Mouse (Mus musculus) liver, embryonic 11.5 days (tissue): ENCODE measurements at regions not wholly inside any gene's neighbourhood (a gene's known extent, or its start where the extent isn't known, plus 50 kb on each side); places are given as distances from the start of the nearest gene placed in this dataset.

Experiments used
- ATAC-seq: fragments of 200-750 bp; cut with Nextera tagmentation; replicated peaks from 2 replicates; pipeline ENCODE4 v1.8.0; 2017; ENCODE audit warnings: moderate number of reproducible peaks, mild to moderate bottlenecking, moderate TSS enrichment, moderate library complexity; ENCODE audit not compliant: low FRiP score
- DNase-seq: peaks from one replicate; pipeline ENCODE4 v3.0.0-alpha.2; 2017; ENCODE audit warnings: low spot score
- H3K27ac ChIP-seq: fragments of 300-500 bp; sonication (generic); 2 replicates; pipeline ENCODE4 v1.5.1; 2014; ENCODE audit warnings: mild to moderate bottlenecking, low read depth, low read length, control low read depth
- H3K27me3 ChIP-seq: fragments of 300-500 bp; sonication (generic); replicated peaks from 2 replicates; pipeline ENCODE4 v1.6.1; 2014; ENCODE audit warnings: low read length, mixed read lengths; ENCODE audit not compliant: control insufficient read depth, insufficient read depth
- H3K36me3 ChIP-seq: fragments of 300-500 bp; sonication (generic); 2 replicates; pipeline ENCODE4 v1.6.1; 2014; ENCODE audit warnings: mild to moderate bottlenecking, low read length, moderate library complexity, mixed read lengths; ENCODE audit not compliant: control insufficient read depth, insufficient read depth
- H3K4me1 ChIP-seq: fragments of 300-500 bp; sonication (generic); replicated peaks from 2 replicates; pipeline ENCODE4 v1.6.1; 2014; ENCODE audit warnings: low read length, mixed read lengths; ENCODE audit not compliant: control insufficient read depth, insufficient read depth
- H3K4me2 ChIP-seq: fragments of 300-500 bp; sonication (generic); 2 replicates; pipeline ENCODE4 v1.6.1; 2014; ENCODE audit warnings: mild to moderate bottlenecking, control low read depth, moderate library complexity
- H3K4me3 ChIP-seq: fragments of 300-500 bp; sonication (generic); 2 replicates; pipeline ENCODE4 v1.5.1; 2014; ENCODE audit warnings: low read depth, low read length, control low read depth
- H3K9ac ChIP-seq: fragments of 300-500 bp; sonication (generic); 2 replicates; pipeline ENCODE4 v1.6.1; 2014; ENCODE audit warnings: low read depth, low read length, control low read depth
- H3K9me3 ChIP-seq: fragments of 300-500 bp; sonication (generic); 2 replicates; pipeline ENCODE4 v1.6.1; 2016; ENCODE audit warnings: low read length, inconsistent platforms, mixed read lengths; ENCODE audit not compliant: control insufficient read depth
- WGBS: fragments of 180-500 bp; shearing (Covaris S2); extraction: QIAGEN DNeasy Blood & Tissue Kit; methylation state at CpG from one replicate; pipeline ENCODE4 v1.1.7; 2014; 5-methylcytosine and 5-hydroxymethylcytosine counted together

DNA sequence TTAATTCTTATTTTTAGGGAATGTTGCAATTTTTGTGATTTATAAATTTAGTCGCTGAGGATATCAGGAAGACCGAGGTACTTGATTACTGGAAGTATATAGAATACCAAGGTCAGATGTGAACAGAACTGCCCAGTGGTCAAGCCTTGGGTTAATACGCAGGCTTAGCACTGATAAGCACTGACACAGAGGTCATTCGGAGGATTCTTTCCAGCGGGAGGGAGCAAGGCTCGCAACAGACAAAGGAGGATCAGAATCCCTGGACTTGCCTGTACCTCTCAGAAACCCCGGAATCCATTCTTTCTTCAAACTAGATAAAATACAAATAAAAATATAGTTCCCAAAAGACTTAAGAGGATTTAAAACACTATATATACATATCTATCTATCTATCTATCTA lies 85.7 kb upstream of the Arhgap32 start:
- H3K27me3 ChIP-seq: peaks cover 38% of the 10 kb centered on the region
- no peaks in the 10 kb centered on the region; the same call in none of the 2 replicates for H3K4me1 ChIP-seq
- no peak overlapping the region for H3K4me2 ChIP-seq
- no peak overlapping the region for H3K9ac ChIP-seq
- no peak overlapping the region for H3K4me3 ChIP-seq
- no peak for ATAC-seq
- H3K9me3 ChIP-seq: no peaks in the 10 kb centered on the region
- H3K36me3 ChIP-seq: no peaks in the 10 kb centered on the region
- no peak for DNase-seq
- no peak overlapping the region for H3K27ac ChIP-seq
- 62% methylated on average over 7 of the region's 7 CpGs for WGBS

DNA sequence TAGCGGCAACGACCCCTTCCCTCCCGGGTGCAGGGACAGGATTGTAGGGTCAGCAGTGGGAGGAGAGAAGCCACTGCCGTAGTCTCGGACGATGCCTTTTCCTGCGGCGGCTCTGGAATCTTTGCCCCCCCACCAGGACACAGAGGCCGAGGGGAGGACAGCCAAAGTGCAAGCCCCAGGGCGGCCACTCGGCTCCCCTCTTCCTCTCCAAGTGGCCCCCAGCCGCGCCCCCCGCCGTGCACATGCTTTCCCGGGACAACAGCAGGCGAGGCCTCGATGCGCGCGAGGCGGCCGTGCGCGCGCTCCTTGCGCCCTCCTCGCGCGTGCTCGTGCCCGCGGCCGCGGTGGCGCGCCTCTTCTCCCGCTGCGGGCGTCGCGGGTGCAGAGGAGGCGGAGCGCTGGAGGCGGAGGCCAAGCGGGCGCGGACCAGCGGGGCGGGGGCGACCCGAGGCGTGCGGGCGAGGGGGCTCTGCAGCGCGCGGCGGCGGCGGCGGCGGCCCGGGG lies 83.9 kb upstream of the Arhgap32 start:
- under 1% methylated on average over 57 of the region's 64 CpGs for WGBS
- peak overlapping the region; percentile 75 for H3K4me3 ChIP-seq
- H3K4me1 ChIP-seq: no peaks in the 10 kb centered on the region; the same call in none of the 2 replicates
- H3K4me2 ChIP-seq: peak overlapping the region; percentile 77
- DNase-seq: peak; percentile 82
- H3K36me3 ChIP-seq: no peaks in the 10 kb centered on the region
- peaks cover 38% of the 10 kb centered on the region for H3K27me3 ChIP-seq
- H3K27ac ChIP-seq: no peak overlapping the region
- ATAC-seq: peak; percentile 74
- H3K9me3 ChIP-seq: no peaks in the 10 kb centered on the region
- peak overlapping the region; percentile 74 for H3K9ac ChIP-seq

DNA sequence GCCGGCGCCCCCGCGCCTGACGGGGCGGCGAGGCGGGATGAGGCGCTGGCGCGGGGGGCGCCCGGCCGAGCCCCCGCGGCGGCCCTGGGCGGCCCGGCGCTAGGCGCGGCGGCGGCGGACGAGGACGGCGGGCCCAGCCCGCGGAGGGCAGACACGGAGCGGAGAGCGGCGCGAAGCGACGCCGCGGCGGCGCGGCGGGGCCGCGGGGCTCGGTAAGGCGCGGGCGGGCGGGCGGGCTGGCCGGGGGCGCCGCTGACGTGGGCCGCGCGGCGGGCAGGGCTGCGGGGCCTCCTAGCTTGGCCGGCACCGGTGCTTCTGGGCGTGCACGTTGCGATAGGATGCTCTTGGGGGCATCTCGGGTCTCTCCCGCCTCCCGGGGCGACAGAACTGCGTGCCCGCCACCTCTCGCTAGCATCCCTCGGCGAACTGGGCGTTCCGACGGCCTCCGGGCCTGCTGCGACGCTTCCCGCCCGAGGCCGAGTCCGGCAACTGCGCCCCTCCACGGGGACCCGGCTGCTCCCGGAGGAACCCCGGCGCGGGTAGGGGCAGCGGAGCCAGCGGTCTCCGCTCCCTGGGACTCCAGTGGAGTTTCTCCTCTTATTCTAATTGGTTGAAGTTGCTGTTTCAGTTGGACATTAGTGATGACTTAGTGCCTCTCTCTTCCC lies 83.3 kb upstream of the Arhgap32 start:
- no peaks in the 10 kb centered on the region for H3K9me3 ChIP-seq
- H3K27ac ChIP-seq: peak overlapping the region; percentile 25; the same call in 1 of the 2 replicates
- H3K4me1 ChIP-seq: no peaks in the 10 kb centered on the region; the same call in none of the 2 replicates
- H3K9ac ChIP-seq: peak overlapping the region; percentile 74
- DNase-seq (peak; percentile 61), ATAC-seq (0 out of 2 replicates have a peak, but pooled peaks have one; percentile 30)
- H3K4me2 ChIP-seq: peak overlapping the region; percentile 77
- H3K36me3 ChIP-seq: no peaks in the 10 kb centered on the region
- H3K4me3 ChIP-seq: peak overlapping the region; percentile 75
- 0% methylated on average over 40 of the region's 94 CpGs for WGBS
- H3K27me3 ChIP-seq: peaks cover 38% of the 10 kb centered on the region

DNA sequence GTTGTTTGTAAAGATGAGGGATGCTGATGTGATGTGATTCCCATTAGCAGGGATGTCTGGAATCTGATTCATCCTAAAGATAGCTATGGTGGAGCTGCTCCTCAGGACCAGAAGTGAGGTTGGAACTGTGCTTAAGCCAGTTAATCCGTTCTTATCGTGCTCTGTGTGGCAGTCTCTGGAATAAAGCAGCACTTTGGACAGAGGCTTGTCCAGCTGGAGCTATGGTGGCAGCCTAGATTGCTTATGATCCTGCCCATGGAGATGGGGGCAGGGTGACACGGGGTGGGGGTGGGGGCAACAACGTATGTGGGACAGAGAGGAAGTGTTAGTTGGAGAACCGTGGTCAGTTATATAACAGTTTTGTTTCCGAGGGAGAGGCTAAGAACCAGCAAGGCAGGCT lies 82.0 kb upstream of the Arhgap32 start:
- Histone ChIP-seq H3K27me3 (peaks cover 38% of the 10 kb centered on the region), H3K27ac (no peak overlapping the region), H3K4me3 (no peak overlapping the region), H3K4me2 (no peak overlapping the region), H3K9ac (no peak overlapping the region), H3K9me3 (no peaks in the 10 kb centered on the region), H3K4me1 (no peaks in the 10 kb centered on the region; the same call in none of the 2 replicates), H3K36me3 (no peaks in the 10 kb centered on the region)
- 17% methylated on average over 6 of the region's 6 CpGs for WGBS
- ATAC-seq (no peak), DNase-seq (no peak)

DNA sequence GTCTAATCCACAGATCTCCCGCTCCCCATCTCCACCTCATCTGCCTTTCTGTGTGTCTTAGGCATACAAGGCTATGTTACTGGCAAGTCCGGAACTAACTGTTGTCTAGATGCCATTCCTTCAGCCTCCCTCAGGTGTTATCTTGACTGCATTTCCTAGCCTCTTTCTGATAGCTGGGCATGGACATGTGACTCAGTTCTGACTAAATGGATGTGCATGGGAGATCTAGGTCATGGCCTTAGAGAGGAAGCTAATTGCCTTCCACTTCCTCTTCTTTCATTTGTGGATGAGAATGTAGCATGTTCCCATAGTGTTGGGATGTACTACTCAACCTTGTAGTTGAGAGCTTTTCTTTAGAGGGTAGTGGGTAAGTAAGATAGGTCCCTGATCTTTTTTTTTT lies 75.9 kb upstream of the Arhgap32 start:
- DNase-seq: no peak
- no peak overlapping the region for H3K9ac ChIP-seq
- no peak overlapping the region for H3K4me3 ChIP-seq
- 77% methylated on average over 2 of the region's 2 CpGs for WGBS
- no peaks in the 10 kb centered on the region for H3K9me3 ChIP-seq
- no peak overlapping the region for H3K27ac ChIP-seq
- ATAC-seq: no peak
- no peak overlapping the region for H3K4me2 ChIP-seq
- H3K4me1 ChIP-seq: no peaks in the 10 kb centered on the region; the same call in 1 of the 2 replicates
- no peaks in the 10 kb centered on the region for H3K36me3 ChIP-seq
- no peaks in the 10 kb centered on the region for H3K27me3 ChIP-seq

DNA sequence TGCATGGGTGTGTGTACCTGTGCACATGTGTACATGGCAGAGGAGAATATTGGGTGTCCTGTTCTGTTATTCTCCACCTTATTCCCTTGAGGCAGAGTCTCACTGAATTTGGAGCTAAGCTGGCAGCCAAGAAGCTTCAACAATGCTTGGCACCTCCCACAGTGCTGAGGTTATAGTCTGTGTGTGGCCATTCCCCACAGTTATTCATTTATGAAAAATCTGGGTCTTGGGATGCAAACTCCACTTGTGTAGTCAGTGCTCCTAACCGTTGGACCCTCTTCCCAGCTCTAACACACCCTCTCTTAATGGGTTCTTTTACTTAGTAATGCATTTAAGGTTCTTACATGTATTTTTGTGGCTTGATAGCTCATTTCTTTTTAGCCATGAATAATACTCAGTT lies 72.6 kb upstream of the Arhgap32 start:
- 87% methylated on average over 1 of the region's 1 CpGs for WGBS

DNA sequence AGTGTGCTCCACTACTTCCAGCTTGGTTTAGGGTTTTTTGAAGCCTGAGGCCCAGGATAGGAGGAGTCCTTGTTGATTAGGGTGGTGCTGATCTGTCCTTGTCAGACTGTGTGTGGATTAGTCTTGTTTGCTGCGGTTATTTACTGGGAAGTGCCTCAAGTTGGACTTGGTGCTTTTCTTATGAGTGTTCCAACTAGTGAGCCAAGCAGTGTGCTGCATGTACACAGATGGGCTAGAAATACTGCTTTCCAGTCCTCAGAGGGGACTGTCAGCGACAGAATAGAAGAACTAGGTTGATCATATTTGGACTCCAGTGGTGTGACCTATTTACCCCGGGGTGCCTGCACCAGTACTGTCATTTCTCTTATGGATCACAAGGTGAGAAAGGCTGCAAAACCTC lies 69.1 kb upstream of the Arhgap32 start:
- no peak overlapping the region for H3K9ac ChIP-seq
- H3K4me2 ChIP-seq: no peak overlapping the region
- no peaks in the 10 kb centered on the region for H3K9me3 ChIP-seq
- H3K27me3 ChIP-seq: no peaks in the 10 kb centered on the region
- WGBS: 83% methylated on average over 3 of the region's 3 CpGs
- H3K27ac ChIP-seq: no peak overlapping the region
- no peaks in the 10 kb centered on the region; the same call in 1 of the 2 replicates for H3K4me1 ChIP-seq
- H3K36me3 ChIP-seq: no peaks in the 10 kb centered on the region
- no peak overlapping the region for H3K4me3 ChIP-seq
- ATAC-seq: no peak
- no peak for DNase-seq

More for the DNA sequence above, 72.6 kb upstream of the Arhgap32 start:
- Histone ChIP-seq H3K4me2 (no peak overlapping the region), H3K36me3 (no peaks in the 10 kb centered on the region), H3K9me3 (no peaks in the 10 kb centered on the region), H3K4me3 (no peak overlapping the region), H3K4me1 (no peaks in the 10 kb centered on the region; the same call in 1 of the 2 replicates), H3K9ac (no peak overlapping the region), H3K27ac (no peak overlapping the region), H3K27me3 (no peaks in the 10 kb centered on the region)
- ATAC-seq (no peak), DNase-seq (no peak)

DNA sequence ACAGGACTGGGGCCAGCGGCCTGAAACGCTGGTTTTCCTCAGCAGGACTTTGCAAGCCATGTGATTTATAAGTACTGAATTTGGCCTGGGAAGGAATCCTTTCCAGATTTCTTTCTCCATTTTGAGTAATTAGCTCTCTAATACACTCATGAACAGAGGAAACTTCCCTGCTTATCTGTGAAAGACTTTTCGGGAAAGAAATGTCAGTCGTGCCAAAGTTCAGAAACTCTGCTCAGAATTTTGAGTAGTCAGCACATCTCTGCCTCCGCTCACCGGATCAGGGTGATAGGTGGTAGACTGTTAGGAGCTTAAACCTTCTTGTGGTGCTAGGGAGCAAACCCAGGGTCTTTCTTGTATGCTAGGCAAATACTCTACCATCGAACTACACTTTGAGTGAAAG lies 67.0 kb upstream of the Arhgap32 start:
- H3K27ac ChIP-seq: no peak overlapping the region

DNA sequence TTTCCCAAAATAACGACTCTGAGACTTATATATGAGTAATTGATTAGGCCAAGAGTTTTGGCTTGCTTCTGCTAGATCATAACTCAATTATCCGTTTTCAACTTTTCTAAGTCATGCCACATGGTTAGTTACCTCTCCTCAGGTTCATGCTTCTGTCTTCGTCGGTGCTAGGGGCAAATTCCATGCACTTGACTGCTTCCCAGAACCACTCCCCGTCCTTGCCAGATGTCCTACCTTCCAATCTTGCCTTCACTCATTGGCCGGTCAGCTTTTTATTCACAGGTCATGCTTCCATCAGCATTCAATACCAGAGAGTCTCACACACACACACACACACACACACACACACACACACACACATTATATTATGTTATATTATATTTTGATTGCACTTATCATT lies 66.4 kb upstream of the Arhgap32 start:
- WGBS: 81% methylated on average over 6 of the region's 6 CpGs
- Histone ChIP-seq H3K27ac (no peak overlapping the region), H3K27me3 (no peaks in the 10 kb centered on the region), H3K4me2 (no peak overlapping the region), H3K9me3 (no peaks in the 10 kb centered on the region), H3K4me3 (no peak overlapping the region), H3K9ac (no peak overlapping the region), H3K4me1 (no peaks in the 10 kb centered on the region; the same call in 1 of the 2 replicates), H3K36me3 (no peaks in the 10 kb centered on the region)
- no peak for DNase-seq
- no peak for ATAC-seq

More for the DNA sequence above, 67.0 kb upstream of the Arhgap32 start:
- Histone ChIP-seq H3K9me3 (no peaks in the 10 kb centered on the region), H3K27me3 (no peaks in the 10 kb centered on the region), H3K4me3 (no peak overlapping the region), H3K36me3 (no peaks in the 10 kb centered on the region), H3K9ac (no peak overlapping the region), H3K4me2 (no peak overlapping the region), H3K4me1 (no peaks in the 10 kb centered on the region; the same call in 1 of the 2 replicates)
- DNase-seq (no peak), ATAC-seq (no peak)
- 65% methylated on average over 7 of the region's 7 CpGs for WGBS
